Mouse (Mus musculus) layer of hippocampus, postnatal 25 days (tissue): ENCODE measurements around the gene Fam187b. TPM values are rescaled to one million over a fixed set of nuclear protein-coding genes. Genes with fewer than 3 reads are reported as not detected.
A peak's percentile ranks its signal among the peaks of the same experiment; 100 is the strongest.

Experiments
- DNase-seq, 2 experiments: peaks; one replicate each; pipeline ENCODE4 v3.0.0; 2022; ENCODE audit warnings: mixed read lengths in 2 of 2, low spot score in 1 of 2; ENCODE audit errors: extremely low spot score in 1 of 2
- total RNA-seq, 2 experiments: library from RNA; stranded (reverse); gene quantifications; 2 replicates each; pipeline ENCODE4 v1.2.3; 2021

Fam187b gene
- total RNA-seq, 2 experiments from 2014 or later: 0.22 to 0.45 TPM

GRCm38 (mm10) chr7:31002650-31003049 is 29.1 kb downstream of the Fam187b start:
- no peak for DNase-seq

- DNase-seq: no peak
Measured at GRCm38 (mm10) chr7:31007775-31008174, 34.2 kb downstream of the Fam187b start.

- no peak for DNase-seq
Measured at GRCm38 (mm10) chr7:31008175-31008574, 34.6 kb downstream of the Fam187b start.

GRCm38 (mm10) chr7:31008889-31009288 is 35.3 kb downstream of the Fam187b start:
- DNase-seq: no peak

- DNase-seq: no peak
Measured at GRCm38 (mm10) chr7:31012971-31013370, 39.4 kb downstream of the Fam187b start.

GRCm38 (mm10) chr7:31017104-31017901 is 43.7 kb downstream of the Fam187b start:
- DNase-seq: peak in 1 of 2 experiments; percentile 13

GRCm38 (mm10) chr7:31028609-31029008 is 55.0 kb downstream of the Fam187b start:
- no peak for DNase-seq

GRCm38 (mm10) chr7:31030717-31031116 is 57.1 kb downstream of the Fam187b start:
- no peak for DNase-seq

- DNase-seq: no peak
Measured at GRCm38 (mm10) chr7:31031731-31032130, 58.1 kb downstream of the Fam187b start.

- no peak for DNase-seq
Measured at GRCm38 (mm10) chr7:31033409-31034165, 60.0 kb downstream of the Fam187b start.

GRCm38 (mm10) chr7:31034789-31035188 is 61.2 kb downstream of the Fam187b start:
- no peak for DNase-seq

- DNase-seq: no peak
Measured at GRCm38 (mm10) chr7:31035291-31035690, 61.7 kb downstream of the Fam187b start.

GRCm38 (mm10) chr7:31036917-31037316 is 63.3 kb downstream of the Fam187b start:
- DNase-seq: no peak

- DNase-seq: no peak
Measured at GRCm38 (mm10) chr7:31037675-31038074, 64.1 kb downstream of the Fam187b start.

GRCm38 (mm10) chr7:31039011-31039410 is 65.4 kb downstream of the Fam187b start:
- DNase-seq: no peak

Other genes starting within 250 kb of the Fam187b start
- 100 to 1,000 TPM; 116 to 132 TPM for gene Tmem147, start 244.2 kb upstream of the Fam187b start, total RNA-seq
- not detected for gene Gapdhs, start 230.1 kb upstream of the Fam187b start, total RNA-seq
- gene Sbsn, start 222.3 kb upstream of the Fam187b start, total RNA-seq: 1 to 10 TPM; 7.5 to 7.7 TPM
- 1 to 10 TPM in 1 of 2 experiments, under 1 TPM in 1; 0.66 to 1.3 TPM for gene Dmkn, start 210.0 kb upstream of the Fam187b start, total RNA-seq
- not detected for gene Krtdap, start 185.9 kb upstream of the Fam187b start, total RNA-seq
- gene Ffar2, start 150.0 kb upstream of the Fam187b start, total RNA-seq: not detected
- gene Ffar3, start 117.6 kb upstream of the Fam187b start, total RNA-seq: not detected
- gene Ffar1, start 112.2 kb upstream of the Fam187b start, total RNA-seq: not detected
- gene Cd22, start 93.4 kb upstream of the Fam187b start, total RNA-seq: not detected
- gene Mag, start 58.9 kb upstream of the Fam187b start, total RNA-seq: 100 to 1,000 TPM; 319 to 342 TPM
- not detected for gene Hamp2, start 49.1 kb upstream of the Fam187b start, total RNA-seq
- not detected for gene Hamp, start 29.8 kb upstream of the Fam187b start, total RNA-seq
- 100 to 1,000 TPM; 124 to 126 TPM for gene Usf2, start 17.0 kb upstream of the Fam187b start, total RNA-seq
- gene Lsr, start 326 bp upstream of the Fam187b start, total RNA-seq: 1 to 10 TPM; 6.3 to 8.4 TPM
- gene Fxyd5, start 68.7 kb downstream of the Fam187b start, total RNA-seq: 10 to 100 TPM; 20.2 to 22.7 TPM
- gene Fxyd7, start 77.7 kb downstream of the Fam187b start, total RNA-seq: 100 to 1,000 TPM; 151 to 157 TPM
- 100 to 1,000 TPM; 103 to 113 TPM for gene Fxyd1, start 83.4 kb downstream of the Fam187b start, total RNA-seq
- 10 to 100 TPM; 31.9 to 36.1 TPM for gene Lgi4, start 85.6 kb downstream of the Fam187b start, total RNA-seq
- gene Fxyd3, start 102.9 kb downstream of the Fam187b start, total RNA-seq: not detected
- gene Hpn, start 141.5 kb downstream of the Fam187b start, total RNA-seq: 1 to 10 TPM; 2.3 to 4.2 TPM
- 100 to 1,000 TPM; 548 to 608 TPM for gene Scn1b, start 153.2 kb downstream of the Fam187b start, total RNA-seq
- 100 to 1,000 TPM; 108 to 126 TPM for gene Gramd1a, start 182.1 kb downstream of the Fam187b start, total RNA-seq